Mouse (Mus musculus): Measurements from ENCODE around the gene Rex1bd. TPM values are rescaled to one million over a fixed set of nuclear protein-coding genes. Genes with fewer than 3 reads are reported as not detected.

Rex1bd gene
- 100 to 1,000 TPM; 105 to 109 TPM for total RNA-seq (2021)
- long read RNA-seq, experiment 1, transcript Rex1bd-201 (5 exons, 671 nt), result minor isoform, 62 of 151 reads
- long read RNA-seq, experiment 1, transcript Rex1bd-207 (3 exons, 542 nt), result major isoform, 69 of 151 reads
- long read RNA-seq, experiment 1, partial matches to known transcripts, result 5 of 151 reads
- long read RNA-seq, experiment 1, other reads (novel, unspliced or antisense), result 6 of 151 reads
- long read RNA-seq, experiment 2, transcript Rex1bd-207 (3 exons, 542 nt), result minor isoform, 33 of 128 reads
- long read RNA-seq, experiment 2, transcript Rex1bd-204 (4 exons, 632 nt), result minor isoform, 6 of 128 reads
- long read RNA-seq, experiment 2, transcript Rex1bd-201 (5 exons, 671 nt), result major isoform, 59 of 128 reads
- long read RNA-seq, experiment 2, partial matches to known transcripts, result 5 of 128 reads
- long read RNA-seq, experiment 2, other reads (novel, unspliced or antisense), result 17 of 128 reads

DNA sequence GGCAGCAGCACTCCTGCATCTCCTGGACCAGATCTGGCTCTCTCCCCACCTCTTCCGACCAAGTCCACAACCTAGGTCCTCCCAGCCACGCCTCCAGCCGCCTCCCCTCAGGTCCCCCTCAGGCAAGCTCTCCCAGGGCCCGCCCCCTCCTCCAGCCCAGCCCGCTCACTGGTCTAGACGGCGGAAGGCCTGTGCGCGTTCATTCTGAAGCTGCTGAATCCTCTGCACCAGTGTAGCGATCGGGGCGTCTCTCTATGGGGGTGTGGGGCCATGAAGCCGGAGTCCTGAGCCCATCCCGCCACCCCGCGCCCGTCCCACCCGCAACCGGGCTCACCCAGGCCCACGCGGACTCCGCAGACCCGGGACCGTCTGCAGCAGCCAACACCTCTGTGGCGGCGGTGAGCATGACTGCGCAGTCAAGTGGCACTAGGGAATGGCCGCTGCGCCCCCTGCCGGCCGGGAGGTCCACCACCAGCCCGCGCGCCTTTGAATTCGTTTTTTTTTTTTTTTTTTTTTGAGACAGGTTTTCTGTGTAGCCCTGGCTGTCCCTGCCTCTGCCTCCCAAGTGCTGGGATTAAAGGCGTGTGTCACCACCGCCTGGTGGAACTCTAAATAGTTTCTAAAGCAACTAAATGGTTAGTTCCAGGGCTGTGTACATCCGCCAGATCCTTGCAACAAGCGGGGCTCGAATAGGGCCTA lies at the start of gene Rex1bd:
Gene Rex1bd (minus strand): TSS at position 425 of the 699 bp plus-strand sequence.
- DNase-seq (ENCODE audit: low spot score in 2 of 2), result peak; percentile 82 to 91

DNA sequence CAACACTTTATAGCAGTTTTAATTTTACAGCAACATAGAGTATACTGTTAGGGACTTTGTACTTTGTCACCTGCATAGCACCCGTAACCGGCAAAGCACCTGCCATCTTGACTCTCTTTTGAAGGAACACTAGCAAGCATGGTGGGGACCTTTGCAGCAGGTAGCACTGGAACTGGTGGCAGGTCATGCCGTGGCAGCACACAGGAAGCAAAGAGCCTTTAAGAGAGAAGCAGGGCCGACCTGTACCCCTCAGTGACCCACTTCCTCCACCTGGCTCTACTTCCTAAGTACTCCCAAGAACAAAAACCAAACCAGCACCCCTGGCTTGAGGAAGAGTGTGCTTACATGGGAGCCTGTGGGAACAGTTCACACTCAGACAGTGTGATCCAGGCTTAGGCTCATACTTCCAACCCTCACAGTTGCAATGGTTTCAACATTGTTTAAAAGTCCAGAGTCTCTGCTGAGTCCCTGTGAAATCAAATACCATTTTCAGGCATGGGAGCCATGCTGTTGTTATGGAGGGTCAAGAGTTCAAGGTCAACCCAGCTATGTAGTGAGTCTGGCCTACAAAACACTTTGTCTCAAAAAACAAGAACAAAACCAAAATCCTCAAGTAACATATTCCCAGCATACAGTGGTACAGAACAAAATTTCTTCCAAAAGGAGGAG lies 48.7 kb upstream of the Rex1bd start:
- DNase-seq (ENCODE audit: low spot score in 2 of 2), result no peak

DNA sequence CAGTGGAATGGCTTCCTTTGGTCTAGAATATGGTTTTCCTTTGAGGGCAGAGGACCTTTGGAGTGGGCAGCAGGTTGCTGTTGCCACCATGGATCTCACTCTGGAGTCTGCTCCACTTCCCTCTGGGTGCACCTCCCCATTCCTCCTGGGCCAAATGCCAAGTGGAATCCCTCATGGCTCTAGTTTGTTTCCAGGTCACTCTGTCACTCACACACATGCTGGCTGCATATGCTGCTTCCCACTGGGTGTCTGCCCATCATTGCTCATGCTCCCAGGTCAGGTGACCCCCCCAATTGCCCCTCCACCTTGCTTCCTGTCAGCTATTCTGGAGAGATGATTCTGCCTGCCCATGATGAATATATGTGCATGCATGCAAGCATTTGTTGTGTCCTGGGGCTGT lies 47.2 kb upstream of the Rex1bd start:
- DNase-seq (ENCODE audit: low spot score in 2 of 2), result peak in 1 of 2 experiments; percentile 52

DNA sequence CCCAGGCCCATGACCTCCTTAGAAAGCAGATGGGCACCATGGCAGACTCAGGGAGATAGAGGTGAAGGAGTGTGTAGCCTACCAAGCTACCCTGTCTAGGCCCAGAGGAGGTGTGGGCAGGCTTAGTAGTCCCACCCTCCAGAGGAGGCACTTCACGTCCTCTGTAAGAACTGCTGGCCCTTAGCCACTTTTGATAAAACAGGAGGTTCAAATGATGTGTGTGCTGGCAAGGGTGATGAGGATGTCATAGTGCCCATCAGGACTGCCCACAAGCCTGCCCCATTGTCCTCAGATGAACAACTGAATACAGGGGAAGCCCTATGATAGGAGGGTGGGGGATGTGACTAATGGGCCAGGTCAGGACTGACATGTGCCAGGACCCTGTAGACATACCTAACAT lies 46.3 kb upstream of the Rex1bd start:
- no peak for DNase-seq (ENCODE audit: low spot score in 2 of 2)

DNA sequence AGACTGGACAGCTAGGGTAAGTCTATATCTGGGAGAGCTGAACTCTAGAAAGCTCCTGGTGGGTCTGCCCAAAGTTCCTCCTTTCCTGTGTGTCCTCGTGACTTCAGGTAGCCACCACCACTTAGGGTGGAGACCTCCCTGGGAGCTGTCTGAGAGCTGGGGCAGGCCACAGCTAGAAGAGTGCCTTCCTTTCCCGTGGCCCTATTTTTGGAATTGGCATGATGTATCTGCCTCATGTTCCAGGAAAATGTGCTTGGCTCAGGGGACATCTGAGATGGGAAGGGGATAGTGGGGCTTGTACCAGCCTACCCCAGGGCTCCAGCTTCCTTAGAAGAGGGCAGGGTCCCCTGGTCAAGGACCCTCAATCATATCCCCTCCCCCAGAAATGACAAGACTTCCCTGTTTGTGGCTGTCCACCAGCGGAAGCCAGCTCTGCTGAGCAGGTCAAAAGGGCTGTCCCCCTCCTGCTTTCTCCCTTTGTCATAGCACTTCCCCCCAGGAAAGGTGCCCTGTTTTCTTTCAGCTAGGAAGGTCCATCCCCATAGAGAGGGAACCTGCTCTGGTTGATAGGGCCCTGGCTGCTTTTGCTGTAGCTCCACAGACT lies 45.1 kb upstream of the Rex1bd start:
- DNase-seq (ENCODE audit: low spot score in 2 of 2), result no peak

DNA sequence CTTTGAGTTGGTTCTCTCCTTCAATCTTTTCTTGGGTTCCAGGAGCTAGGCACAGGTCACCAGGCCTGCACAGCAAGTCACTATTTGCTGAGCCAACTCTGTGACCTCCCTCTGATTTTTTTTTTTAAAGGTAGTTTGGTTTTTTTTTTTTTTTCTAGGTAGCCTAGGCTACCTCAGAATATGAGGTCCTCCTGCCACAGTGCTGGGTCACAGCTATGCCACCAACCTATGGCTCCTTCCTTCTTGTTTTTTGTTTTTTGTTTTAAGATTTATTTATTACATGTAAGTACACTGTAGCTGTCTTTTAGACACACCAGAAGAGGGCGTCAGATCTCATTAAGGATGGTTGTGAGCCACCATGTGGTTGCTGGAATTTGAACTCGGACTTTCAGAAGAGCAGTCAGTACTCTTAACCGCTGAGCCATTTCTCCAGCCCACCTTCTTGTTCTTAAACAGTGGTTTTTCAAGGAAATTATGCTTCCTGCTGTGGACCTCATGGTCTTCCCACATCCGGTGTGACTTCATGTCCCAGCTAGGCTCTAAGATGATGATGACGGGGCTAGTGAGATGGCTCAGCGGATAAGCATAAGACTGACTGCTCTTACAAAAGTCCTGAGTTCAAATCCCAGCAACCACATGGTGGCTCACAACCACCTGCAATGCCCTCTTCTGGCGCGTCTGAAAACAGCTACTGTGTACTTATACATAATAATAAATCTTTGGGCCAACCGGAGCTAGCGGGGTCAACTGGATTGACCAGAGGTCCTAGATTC lies 43.0 kb upstream of the Rex1bd start:
- no peak for DNase-seq (ENCODE audit: low spot score in 2 of 2)

DNA sequence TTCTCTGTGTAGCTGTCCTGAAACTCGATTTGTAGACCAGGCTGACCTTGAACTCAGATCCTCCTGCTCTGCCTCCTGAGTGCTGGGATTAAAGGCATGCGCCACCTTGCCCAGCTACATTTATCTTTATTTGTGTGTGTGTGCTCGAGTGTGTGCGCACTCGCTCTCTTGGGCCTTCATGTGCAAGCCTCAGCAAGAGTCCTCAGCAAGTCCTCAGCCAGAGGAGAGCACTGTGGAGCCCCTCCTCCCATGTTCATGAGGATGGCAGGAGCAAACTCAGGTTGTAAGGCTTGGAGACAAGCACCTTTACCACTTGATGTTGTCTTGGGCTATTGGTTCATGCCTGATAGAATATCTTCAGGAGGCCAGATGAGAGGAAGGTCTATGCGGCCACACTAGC lies 41.2 kb upstream of the Rex1bd start:
- DNase-seq (ENCODE audit: low spot score in 2 of 2), result no peak

DNA sequence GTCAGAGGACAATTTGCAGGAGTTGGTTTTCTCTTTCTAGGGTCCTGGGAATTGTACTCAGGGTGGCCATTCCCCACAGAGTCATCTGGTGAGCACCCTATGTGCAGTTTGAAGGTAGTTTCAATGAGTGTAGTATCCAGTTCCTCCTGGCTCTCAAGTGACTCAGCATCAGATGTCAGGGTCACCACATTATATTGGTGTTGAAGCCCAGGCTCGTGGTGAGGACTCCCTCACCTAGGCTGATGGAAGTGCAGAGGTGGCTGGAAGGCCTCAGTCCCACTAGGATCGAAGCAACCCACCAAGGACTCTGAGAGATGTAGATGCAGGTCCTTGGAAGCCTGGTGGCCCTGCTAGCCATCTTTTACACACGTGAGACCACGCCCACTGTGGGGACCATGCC lies 39.9 kb upstream of the Rex1bd start:
- DNase-seq (ENCODE audit: low spot score in 2 of 2), result no peak

DNA sequence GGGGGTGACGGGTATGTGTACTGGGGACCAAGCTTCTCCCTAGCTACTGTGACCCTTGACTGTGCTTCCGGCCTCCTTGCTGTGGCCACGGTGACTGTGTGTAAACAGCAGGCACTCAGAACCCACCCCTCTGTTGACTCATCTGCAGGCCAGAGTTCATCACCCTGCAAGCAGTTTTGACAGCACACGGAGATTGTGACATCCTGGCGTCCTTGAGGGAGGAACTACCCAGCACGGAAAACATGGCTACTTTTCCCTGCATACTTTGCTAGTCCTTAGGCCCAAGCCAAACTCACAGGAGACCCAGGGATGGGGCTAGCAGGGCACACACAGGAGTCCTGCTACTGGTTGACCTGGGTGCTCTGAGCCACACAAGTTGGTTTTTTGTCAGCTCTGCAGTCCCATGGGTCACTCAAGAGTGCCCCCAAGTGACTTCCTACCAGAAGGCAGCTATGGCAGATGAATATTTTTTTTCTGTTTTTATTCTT lies 37.7 kb upstream of the Rex1bd start:
- peak in 1 of 2 experiments; percentile 39 for DNase-seq (ENCODE audit: low spot score in 2 of 2)

DNA sequence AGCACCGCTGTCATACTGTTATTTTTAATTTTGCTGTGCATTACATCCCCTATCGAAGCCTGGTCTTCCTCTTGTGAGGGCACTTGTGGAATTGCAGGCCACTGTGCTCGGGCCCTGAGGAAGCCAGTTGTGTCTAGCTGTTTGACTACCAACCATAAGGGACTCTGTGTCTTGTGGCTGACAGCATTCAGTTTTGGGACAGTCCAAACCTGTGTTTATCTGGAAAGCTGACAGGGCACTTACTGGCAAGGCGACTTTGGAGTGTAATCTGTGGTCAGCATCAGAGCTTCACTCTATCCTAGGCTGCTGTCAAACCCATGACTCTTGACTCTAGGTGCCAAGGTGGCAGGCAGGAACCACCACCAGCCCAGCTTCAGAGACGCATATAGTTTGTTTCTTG lies 34.5 kb upstream of the Rex1bd start:
- no peak for DNase-seq (ENCODE audit: low spot score in 2 of 2)

DNA sequence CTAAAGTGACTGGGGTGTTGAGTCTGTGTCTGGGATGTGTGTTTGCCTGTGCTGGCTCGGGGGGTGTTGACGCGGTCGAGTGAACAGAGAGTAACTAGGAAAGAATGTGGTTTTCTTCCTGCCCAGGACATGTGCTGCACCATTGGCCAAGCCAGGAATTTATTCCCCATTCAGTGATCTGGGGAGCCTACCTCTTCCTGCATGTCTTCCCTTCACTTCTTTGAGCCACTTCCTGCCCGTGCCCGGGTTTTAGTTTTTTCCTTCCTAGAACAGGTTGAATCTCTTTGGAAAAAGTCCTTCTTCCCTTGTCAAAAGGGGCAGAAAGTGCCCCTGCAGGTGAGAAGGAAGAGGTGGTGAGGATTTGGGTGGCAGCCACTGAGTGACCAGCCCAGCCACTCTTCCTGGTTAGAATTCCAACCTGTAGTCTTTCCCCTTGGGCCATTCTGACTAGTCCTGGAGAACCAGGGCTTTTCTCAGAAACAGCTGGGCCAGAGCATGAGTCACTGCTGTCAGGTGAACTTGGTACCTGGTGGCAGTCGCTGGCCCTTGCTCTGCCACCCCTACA lies 34.0 kb upstream of the Rex1bd start:
- DNase-seq (ENCODE audit: low spot score in 2 of 2), result no peak

DNA sequence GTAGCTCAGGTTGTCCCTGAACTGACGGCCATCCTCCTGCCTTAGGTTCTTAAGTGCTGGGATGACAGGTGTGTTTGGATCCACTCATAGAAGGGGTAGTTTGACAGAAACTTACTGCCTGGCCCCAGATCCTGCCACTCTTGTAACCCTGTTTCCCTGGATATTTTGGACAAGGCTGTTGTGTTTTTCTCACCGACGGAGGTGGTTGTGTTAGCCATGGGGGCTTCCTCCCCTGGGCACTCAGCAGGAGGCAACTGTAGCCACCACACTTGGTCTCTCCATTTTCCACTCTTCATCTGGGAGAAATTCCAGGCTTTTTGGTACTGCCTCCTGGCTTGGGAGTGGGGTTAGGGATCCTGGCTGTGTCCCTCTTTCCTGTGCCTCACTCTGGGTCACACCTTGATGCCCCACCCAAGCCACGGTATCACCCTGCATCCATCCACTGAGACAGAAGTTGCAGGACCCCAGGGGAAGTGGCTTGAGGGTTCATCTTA lies 33.5 kb upstream of the Rex1bd start:
- no peak for DNase-seq (ENCODE audit: low spot score in 2 of 2)

DNA sequence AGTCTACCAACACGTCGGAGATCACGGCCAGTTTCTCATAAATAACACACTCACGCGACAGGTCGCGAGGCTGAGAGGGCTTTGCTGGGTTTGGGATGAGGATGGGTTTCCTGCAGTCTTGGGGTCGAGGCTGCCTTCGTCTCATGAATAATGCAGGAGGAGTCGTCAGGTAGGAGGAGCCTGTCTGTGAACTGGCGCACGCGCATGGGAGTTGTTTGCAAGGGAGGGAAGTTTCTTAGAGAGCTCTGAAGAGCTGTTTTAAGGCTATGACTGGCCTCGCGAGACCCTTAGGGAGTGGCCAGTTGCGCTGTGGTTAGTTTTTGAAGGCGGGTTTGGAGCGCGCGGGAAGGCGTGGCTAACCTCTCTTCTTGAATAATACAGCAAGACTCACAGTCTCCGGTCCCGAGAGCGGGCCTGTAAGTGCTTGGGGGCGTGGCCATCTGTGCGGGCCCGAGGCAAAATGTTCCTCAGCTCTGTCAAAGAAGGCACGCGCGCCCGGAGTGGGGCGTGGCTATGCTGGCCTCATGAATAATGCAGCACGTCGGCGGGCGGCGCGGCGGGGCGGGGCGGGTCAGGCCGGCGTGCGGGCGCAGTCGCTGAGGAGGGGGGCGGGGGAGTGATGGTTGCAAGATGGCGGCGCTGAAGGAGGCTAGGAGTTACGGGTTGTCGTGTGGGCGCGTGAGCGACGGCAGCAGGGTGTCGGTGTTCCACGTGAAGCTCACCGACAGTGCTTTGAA lies 32.7 kb upstream of the Rex1bd start, which contains the start of gene Ell:
Gene Ell (plus strand): TSS at position 381 of the 737 bp plus-strand sequence.
- DNase-seq (ENCODE audit: low spot score in 2 of 2), result peak; percentile 99 to 100

DNA sequence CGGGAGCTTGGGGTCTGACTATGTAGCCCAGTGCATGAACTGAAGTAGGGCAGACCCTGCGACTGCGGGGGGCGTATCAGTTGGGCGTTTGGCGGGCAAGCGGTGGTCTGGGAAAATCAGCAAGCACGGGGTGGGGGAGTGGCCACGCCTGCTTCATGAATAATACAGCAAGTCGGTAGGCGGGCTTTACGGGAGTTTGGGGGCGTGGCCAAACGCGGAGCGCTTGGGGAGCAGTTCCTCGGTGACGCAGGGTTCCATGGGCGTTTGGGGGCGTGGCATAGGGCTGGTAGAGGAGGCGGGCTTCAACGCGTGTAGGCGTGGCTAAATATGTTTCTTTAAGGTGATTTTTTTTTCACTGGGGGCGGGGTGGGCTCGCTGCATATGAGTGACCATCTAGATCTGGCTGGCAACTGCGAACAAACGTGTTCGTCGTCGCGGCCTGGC lies 32.1 kb upstream of the Rex1bd start:
- DNase-seq (ENCODE audit: low spot score in 2 of 2), result peak; percentile 95 to 99

DNA sequence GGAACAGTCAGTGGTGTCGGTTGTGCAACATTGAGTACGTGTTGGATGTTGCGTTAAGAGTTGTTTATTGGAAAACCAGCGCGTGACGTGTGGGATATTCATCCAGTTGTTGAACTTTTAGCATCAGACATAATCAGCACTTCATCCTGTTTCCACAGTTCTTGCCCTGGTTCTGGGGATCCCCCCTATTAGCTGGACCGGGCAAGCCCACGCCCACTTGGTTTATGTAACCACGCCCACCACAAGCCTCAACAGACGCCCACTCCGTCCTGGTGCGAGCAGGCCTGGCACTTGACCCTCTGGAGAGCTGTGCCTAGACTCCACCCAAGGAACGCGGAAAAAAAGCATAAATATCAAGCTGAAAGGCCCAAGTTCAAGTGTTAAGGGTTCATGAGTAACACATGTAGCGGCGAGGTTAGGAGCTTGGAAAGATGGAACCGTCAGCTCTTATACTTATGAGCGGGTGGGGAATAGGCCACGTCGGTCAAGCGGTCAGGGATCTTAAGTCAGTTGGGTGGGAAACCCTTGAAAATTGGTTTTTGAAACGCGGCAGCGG lies 31.6 kb upstream of the Rex1bd start:
- peak in 1 of 2 experiments; percentile 53 for DNase-seq (ENCODE audit: low spot score in 2 of 2)

DNA sequence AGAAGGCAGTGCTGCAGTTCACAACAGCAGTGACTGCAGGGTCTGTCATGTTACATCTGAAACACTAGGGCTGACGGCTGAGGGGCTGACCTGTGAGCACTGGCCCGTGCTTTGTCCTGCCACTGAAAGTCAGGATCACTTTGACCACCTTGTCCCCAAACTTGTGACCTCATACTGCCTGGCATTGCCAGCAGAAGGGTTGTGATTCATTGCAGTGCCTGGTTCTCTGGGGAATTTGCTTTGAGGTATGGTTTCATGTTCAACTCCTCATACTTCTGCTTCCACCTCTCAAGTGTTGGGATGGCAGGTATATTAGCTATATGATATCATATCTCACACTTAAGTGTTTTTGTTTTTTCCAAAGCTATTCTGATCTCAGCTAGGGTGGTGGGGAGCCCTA lies 29.1 kb upstream of the Rex1bd start:
- DNase-seq (ENCODE audit: low spot score in 2 of 2), result no peak

DNA sequence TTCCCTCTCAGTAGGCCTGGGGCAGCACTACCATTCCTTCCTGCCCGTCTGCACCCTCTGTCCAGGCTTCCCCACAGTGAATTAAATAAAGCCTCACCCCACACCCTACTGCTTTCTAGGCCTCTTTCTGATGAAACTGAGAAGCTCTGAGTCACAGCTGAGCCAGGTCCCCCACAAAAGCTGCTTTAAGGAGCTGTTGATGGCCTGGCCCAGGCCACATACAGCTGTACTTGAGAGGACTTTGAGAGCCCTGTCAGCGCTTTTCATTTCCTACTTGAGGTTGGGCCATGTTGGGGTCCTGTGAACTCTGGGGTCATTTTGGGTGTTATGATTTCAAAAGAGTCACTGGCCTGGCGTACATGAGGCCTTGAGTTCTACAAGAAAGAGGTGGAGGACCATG lies 28.7 kb upstream of the Rex1bd start:
- DNase-seq (ENCODE audit: low spot score in 2 of 2), result no peak

DNA sequence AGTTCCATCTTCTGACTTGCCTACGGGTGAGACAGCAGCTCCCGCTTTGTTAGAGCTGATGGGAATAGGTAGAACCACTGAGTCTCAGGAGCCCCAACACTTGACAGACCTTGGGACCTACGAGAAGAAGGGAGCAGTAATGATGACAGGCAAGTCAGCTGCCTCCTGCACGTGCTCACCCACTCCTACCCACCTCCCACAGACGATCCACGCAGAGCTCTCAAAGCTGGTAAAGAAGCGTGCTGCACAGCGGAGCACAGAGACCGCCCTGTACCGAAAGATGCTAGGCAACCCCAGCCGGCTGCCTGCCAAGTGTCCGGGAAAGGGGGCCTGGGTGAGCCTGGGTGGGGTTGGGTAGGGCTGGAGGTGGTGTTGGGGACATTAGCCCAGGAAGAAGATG lies 27.7 kb upstream of the Rex1bd start:
- DNase-seq (ENCODE audit: low spot score in 2 of 2), result no peak

DNA sequence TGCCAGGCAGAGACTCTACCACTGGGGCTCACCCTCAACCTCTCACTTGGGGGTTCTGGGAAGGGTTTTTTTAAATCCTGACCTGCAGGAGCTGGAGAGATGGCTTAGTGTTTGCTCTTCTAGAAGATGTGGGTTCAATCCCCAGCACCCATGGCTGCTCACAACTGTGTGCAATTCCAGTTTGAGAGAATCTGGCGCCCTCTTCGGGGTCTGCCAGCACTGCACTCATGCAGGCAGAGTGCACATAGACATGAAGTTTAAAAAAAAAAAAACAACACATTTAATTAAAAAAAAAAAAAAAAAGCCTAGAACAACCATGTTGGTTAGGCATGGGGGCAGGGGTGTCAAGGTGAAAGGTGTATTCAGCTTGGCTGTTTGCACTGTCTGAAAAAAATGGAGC lies 23.8 kb upstream of the Rex1bd start:
- no peak for DNase-seq (ENCODE audit: low spot score in 2 of 2)

Measured in adrenal gland, postnatal 4 days (tissue).